In genomic region chr11:41202228-41202627, GRCm38 (mm10) we compare ENCODE assay signal across 12 mouse cellular contexts.
DNase-seq lines count a peak whose midpoint lies in the region; ATAC-seq and TF ChIP-seq lines count a peak whose summit lies in the region.
"Had no signal": no experiment of that assay in that cellular context is flagged by ENCODE, and none has a peak within 500 bp of the region (broad histone marks: within the 10 kb centered on the region; RNA-seq: fewer than 3 reads in every experiment).

No protein-coding gene starts in this region.

- no peak overlapping the region for H3K4me2 ChIP-seq in forebrain, embryonic 11.5 days (ENCODE audit: low read depth, low read length, severe bottlenecking)
- H3K4me2 ChIP-seq in embryonic facial prominence, embryonic 14.5 days (ENCODE audit: low read depth, low read length): no peak overlapping the region
- H3K4me2 ChIP-seq: kidney, embryonic 15.5 days had no signal

- no peak for DNase-seq in forebrain, embryonic 11.5 days (ENCODE audit: low spot score)
- DNase-seq in forebrain, embryonic 10.5 days (ENCODE audit: extremely low spot score, low spot score): no peak
- DNase-seq in layer of hippocampus, adult 2 months (ENCODE audit: low spot score in 2 of 2): peak in 1 of 2 experiments; percentile 7
- DNase-seq in layer of hippocampus, postnatal 14 days (ENCODE audit: low spot score in 2 of 2): no peak
- peak; percentile 1 for DNase-seq in 3T3-L1 (ENCODE audit: low read depth, low spot score)
- DNase-seq in embryonic facial prominence, embryonic 14.5 days (ENCODE audit: low spot score): peak; percentile 56
- DNase-seq in adrenal gland, postnatal 36 days: no peak
- no peak for DNase-seq in urinary bladder, postnatal 10 days (ENCODE audit: low spot score)
- DNase-seq: heart, postnatal 36 days; thymus, postnatal 14 days had no signal

- 0 out of 2 replicates have a peak, but pooled peaks have one; percentile 24 for ATAC-seq in forebrain, embryonic 11.5 days (replicated peaks; ENCODE audit: low FRiP score)
- no peak for ATAC-seq in embryonic facial prominence, embryonic 14.5 days (ENCODE audit: low read depth)
- ATAC-seq: lung, postnatal 0 days had no signal

- H3K27me3 ChIP-seq in forebrain, embryonic 11.5 days (ENCODE audit: control insufficient read depth, insufficient read depth, low read length): no peaks in the 10 kb centered on the region
- no peaks in the 10 kb centered on the region for H3K27me3 ChIP-seq in forebrain, embryonic 10.5 days (ENCODE audit: poor library complexity, severe bottlenecking)
- H3K27me3 ChIP-seq in embryonic facial prominence, embryonic 14.5 days (replicated peaks; ENCODE audit: control insufficient read depth, insufficient read depth, low read length): no peaks in the 10 kb centered on the region
- H3K27me3 ChIP-seq: kidney, embryonic 15.5 days had no signal

- H3K36me3 ChIP-seq in forebrain, embryonic 11.5 days (ENCODE audit: control insufficient read depth, insufficient read depth, low read length): no peaks in the 10 kb centered on the region
- no peaks in the 10 kb centered on the region for H3K36me3 ChIP-seq in forebrain, embryonic 10.5 days (replicated peaks)
- no peaks in the 10 kb centered on the region for H3K36me3 ChIP-seq in embryonic facial prominence, embryonic 14.5 days (ENCODE audit: control insufficient read depth, insufficient read depth, low read length)
- H3K36me3 ChIP-seq: kidney, embryonic 15.5 days had no signal

- H3K4me3 ChIP-seq in forebrain, embryonic 11.5 days (ENCODE audit: low read depth, low read length): no peak overlapping the region
- no peak overlapping the region for H3K4me3 ChIP-seq in forebrain, embryonic 10.5 days
- H3K4me3 ChIP-seq in layer of hippocampus, adult 2 months: no peak overlapping the region
- no peak overlapping the region for H3K4me3 ChIP-seq in embryonic facial prominence, embryonic 14.5 days (ENCODE audit: low read depth, low read length)
- H3K4me3 ChIP-seq: kidney, embryonic 15.5 days had no signal

- H3K4me1 ChIP-seq in forebrain, embryonic 11.5 days (replicated peaks; ENCODE audit: control insufficient read depth, insufficient read depth, low read length): no peaks in the 10 kb centered on the region
- H3K4me1 ChIP-seq in forebrain, embryonic 10.5 days: no peaks in the 10 kb centered on the region
- no peaks in the 10 kb centered on the region for H3K4me1 ChIP-seq in embryonic facial prominence, embryonic 14.5 days (ENCODE audit: control insufficient read depth, insufficient read depth, low read length)
- H3K4me1 ChIP-seq: kidney, embryonic 15.5 days had no signal

- H3K9ac ChIP-seq in forebrain, embryonic 11.5 days (ENCODE audit: low read length): no peak overlapping the region
- H3K9ac ChIP-seq in embryonic facial prominence, embryonic 14.5 days (ENCODE audit: low read depth, low read length): no peak overlapping the region
- H3K9ac ChIP-seq: kidney, embryonic 15.5 days had no signal

- H3K9me3 ChIP-seq in forebrain, embryonic 11.5 days (ENCODE audit: control insufficient read depth, low read length): no peaks in the 10 kb centered on the region
- H3K9me3 ChIP-seq in forebrain, embryonic 10.5 days: no peaks in the 10 kb centered on the region
- H3K9me3 ChIP-seq in embryonic facial prominence, embryonic 14.5 days (ENCODE audit: control insufficient read depth, low read length): no peaks in the 10 kb centered on the region
- H3K9me3 ChIP-seq: kidney, embryonic 15.5 days had no signal

- TF ChIP-seq CTCF in layer of hippocampus, adult 2 months (conservative IDR thresholded peaks at IDR 0.05): peak; percentile 72

- 91% methylated on average over 1 of the region's 1 CpGs for WGBS in forebrain, embryonic 11.5 days
- 97% methylated on average over 1 of the region's 1 CpGs for WGBS in forebrain, embryonic 10.5 days
- 98% methylated on average over 1 of the region's 1 CpGs for WGBS in embryonic facial prominence, embryonic 14.5 days

- H3K27ac ChIP-seq in forebrain, embryonic 11.5 days (ENCODE audit: low read depth, low read length): no peak overlapping the region
- H3K27ac ChIP-seq in forebrain, embryonic 10.5 days: no peak overlapping the region
- H3K27ac ChIP-seq in layer of hippocampus, adult 2 months: no peak overlapping the region
- no peak overlapping the region for H3K27ac ChIP-seq in embryonic facial prominence, embryonic 14.5 days (replicated peaks; ENCODE audit: low read depth, low read length)
- H3K27ac ChIP-seq: kidney, embryonic 15.5 days had no signal

Comparison
In these comparisons a context has a peak if more than half of its experiments do, and no peak if none do; other contexts are left out.
1. DNase-seq: peak in 3T3-L1 (single experiment) and embryonic facial prominence, embryonic 14.5 days (single experiment); none in forebrain, embryonic 11.5 days (single experiment), forebrain, embryonic 10.5 days (single experiment), layer of hippocampus, postnatal 14 days (0 of 2), adrenal gland, postnatal 36 days (0 of 2) and urinary bladder, postnatal 10 days (single experiment).